ENCODE assay signal across 11 mouse cellular contexts in genomic region chr1:127270273-127271020, GRCm38 (mm10).
DNase-seq lines count a peak whose midpoint lies in the region; ATAC-seq and TF ChIP-seq lines count a peak whose summit lies in the region.
"Had no signal": no experiment of that assay in that cellular context is flagged by ENCODE, and none has a peak within 500 bp of the region (broad histone marks: within the 10 kb centered on the region; RNA-seq: fewer than 3 reads in every experiment).

No protein-coding gene starts in this region.

- DNase-seq in adrenal gland, adult 2 months, result peak; percentile 7
- no peak for DNase-seq in adrenal gland, postnatal 10 days
- peak; percentile 16 for DNase-seq in limb, embryonic 14.5 days (ENCODE audit: low spot score)
- no peak for DNase-seq in limb, embryonic 10.5 days (ENCODE audit: low spot score)
- peak; percentile 14 for DNase-seq in naive thymus-derived CD4-positive, alpha-beta T cell, adult 2 months (ENCODE audit: low read depth)
- DNase-seq in adrenal gland, postnatal 14 days, result no peak
- DNase-seq in cerebellum, adult 2 months, result no peak

- no peaks in the 10 kb centered on the region for H3K27me3 ChIP-seq in limb, embryonic 14.5 days (ENCODE audit: control insufficient read depth, insufficient read depth, low read length)
- no peaks in the 10 kb centered on the region for H3K27me3 ChIP-seq in limb, embryonic 10.5 days (ENCODE audit: low read depth, poor library complexity, severe bottlenecking)
- no peaks in the 10 kb centered on the region; the same call in 1 of the 2 replicates for H3K27me3 ChIP-seq in cerebellum, adult 2 months (ENCODE audit: control insufficient read depth, insufficient read depth, low read length)
- H3K27me3 ChIP-seq: embryonic facial prominence, embryonic 12.5 days; heart, embryonic 13.5 days; limb, embryonic 12.5 days had no signal

- TF ChIP-seq POLR2A in limb, embryonic 14.5 days (IDR thresholded peaks at IDR 0.05; ENCODE audit: borderline replicate concordance, extremely low read depth, insufficient read depth, insufficient read length), result no peak
- TF ChIP-seq POLR2A in cerebellum, adult 2 months (IDR thresholded peaks at IDR 0.05; ENCODE audit: borderline replicate concordance, insufficient read depth, low read length), result no peak

- 0 out of 2 replicates have a peak overlapping the region, but pooled peaks have one; percentile 21 for H3K27ac ChIP-seq in limb, embryonic 14.5 days (replicated peaks; ENCODE audit: low read depth, low read length)
- no peak overlapping the region for H3K27ac ChIP-seq in limb, embryonic 10.5 days
- H3K27ac ChIP-seq in cerebellum, adult 2 months (ENCODE audit: insufficient read depth, low read length), result no peak overlapping the region
- H3K27ac ChIP-seq: embryonic facial prominence, embryonic 12.5 days; heart, embryonic 13.5 days; limb, embryonic 12.5 days had no signal

- H3K9ac ChIP-seq in limb, embryonic 14.5 days (ENCODE audit: low read depth, low read length, severe bottlenecking), result no peak overlapping the region
- H3K9ac ChIP-seq: embryonic facial prominence, embryonic 12.5 days; heart, embryonic 13.5 days; limb, embryonic 12.5 days had no signal

- ATAC-seq in limb, embryonic 14.5 days (ENCODE audit: low FRiP score, low read depth), result no peak; the same call in 1 of the 2 replicates
- ATAC-seq in granulocyte monocyte progenitor cell, adult 5-6 weeks (replicated peaks; ENCODE audit: poor library complexity, severe bottlenecking), result peak; percentile 34

- 67% methylated on average over 13 of the region's 13 CpGs for WGBS in limb, embryonic 14.5 days
- 89% methylated on average over 13 of the region's 13 CpGs for WGBS in limb, embryonic 10.5 days
- 72% methylated on average over 13 of the region's 13 CpGs for WGBS in cerebellum, adult 2 months

- H3K36me3 ChIP-seq in limb, embryonic 14.5 days (ENCODE audit: control insufficient read depth, insufficient read depth, low read length), result no peaks in the 10 kb centered on the region
- H3K36me3 ChIP-seq in limb, embryonic 10.5 days, result no peaks in the 10 kb centered on the region
- H3K36me3 ChIP-seq: embryonic facial prominence, embryonic 12.5 days; limb, embryonic 12.5 days had no signal

- H3K9me3 ChIP-seq in limb, embryonic 14.5 days (ENCODE audit: control insufficient read depth, low read length), result no peaks in the 10 kb centered on the region
- no peaks in the 10 kb centered on the region for H3K9me3 ChIP-seq in limb, embryonic 10.5 days (replicated peaks)
- H3K9me3 ChIP-seq: embryonic facial prominence, embryonic 12.5 days; heart, embryonic 13.5 days; limb, embryonic 12.5 days had no signal

- no peak for TF ChIP-seq CTCF in cerebellum, adult 2 months (IDR thresholded peaks at IDR 0.05; ENCODE audit: borderline replicate concordance, insufficient read depth, low read depth, low read length)

- H3K4me3 ChIP-seq in limb, embryonic 14.5 days (replicated peaks; ENCODE audit: low read length), result no peak overlapping the region
- H3K4me3 ChIP-seq in limb, embryonic 10.5 days, result no peak overlapping the region
- H3K4me3 ChIP-seq in cerebellum, adult 2 months (replicated peaks; ENCODE audit: insufficient read depth, low read depth, low read length), result no peak overlapping the region
- H3K4me3 ChIP-seq: embryonic facial prominence, embryonic 12.5 days; heart, embryonic 13.5 days; limb, embryonic 12.5 days had no signal

- H3K4me1 ChIP-seq in limb, embryonic 14.5 days (ENCODE audit: control insufficient read depth, insufficient read depth, low read length), result peaks cover 11% of the 10 kb centered on the region; the same call in 1 of the 2 replicates
- no peaks in the 10 kb centered on the region for H3K4me1 ChIP-seq in limb, embryonic 10.5 days
- peaks cover 5% of the 10 kb centered on the region; the same call in 1 of the 2 replicates for H3K4me1 ChIP-seq in cerebellum, adult 2 months (ENCODE audit: control insufficient read depth, insufficient read depth, low read length)
- H3K4me1 ChIP-seq: embryonic facial prominence, embryonic 12.5 days; limb, embryonic 12.5 days had no signal

- H3K4me2 ChIP-seq in limb, embryonic 14.5 days (replicated peaks; ENCODE audit: low read depth, low read length, severe bottlenecking), result no peak overlapping the region
- H3K4me2 ChIP-seq: embryonic facial prominence, embryonic 12.5 days; heart, embryonic 13.5 days; limb, embryonic 12.5 days had no signal

Comparison
In these comparisons a context has a peak if more than half of its experiments do, and no peak if none do; other contexts are left out.
1. DNase-seq: peak in adrenal gland, adult 2 months (single experiment), limb, embryonic 14.5 days (single experiment) and naive thymus-derived CD4-positive, alpha-beta T cell, adult 2 months (single experiment); none in adrenal gland, postnatal 10 days (single experiment), limb, embryonic 10.5 days (single experiment), adrenal gland, postnatal 14 days (single experiment) and cerebellum, adult 2 months (0 of 2).